Mouse (Mus musculus): Measurements from ENCODE around the gene Anxa7. TPM values are rescaled to one million over a fixed set of nuclear protein-coding genes. Genes with fewer than 3 reads are reported as not detected.

Gene Anxa7
- 10 to 100 TPM; 61.5 to 66.1 TPM for total RNA-seq (2021)

DNA sequence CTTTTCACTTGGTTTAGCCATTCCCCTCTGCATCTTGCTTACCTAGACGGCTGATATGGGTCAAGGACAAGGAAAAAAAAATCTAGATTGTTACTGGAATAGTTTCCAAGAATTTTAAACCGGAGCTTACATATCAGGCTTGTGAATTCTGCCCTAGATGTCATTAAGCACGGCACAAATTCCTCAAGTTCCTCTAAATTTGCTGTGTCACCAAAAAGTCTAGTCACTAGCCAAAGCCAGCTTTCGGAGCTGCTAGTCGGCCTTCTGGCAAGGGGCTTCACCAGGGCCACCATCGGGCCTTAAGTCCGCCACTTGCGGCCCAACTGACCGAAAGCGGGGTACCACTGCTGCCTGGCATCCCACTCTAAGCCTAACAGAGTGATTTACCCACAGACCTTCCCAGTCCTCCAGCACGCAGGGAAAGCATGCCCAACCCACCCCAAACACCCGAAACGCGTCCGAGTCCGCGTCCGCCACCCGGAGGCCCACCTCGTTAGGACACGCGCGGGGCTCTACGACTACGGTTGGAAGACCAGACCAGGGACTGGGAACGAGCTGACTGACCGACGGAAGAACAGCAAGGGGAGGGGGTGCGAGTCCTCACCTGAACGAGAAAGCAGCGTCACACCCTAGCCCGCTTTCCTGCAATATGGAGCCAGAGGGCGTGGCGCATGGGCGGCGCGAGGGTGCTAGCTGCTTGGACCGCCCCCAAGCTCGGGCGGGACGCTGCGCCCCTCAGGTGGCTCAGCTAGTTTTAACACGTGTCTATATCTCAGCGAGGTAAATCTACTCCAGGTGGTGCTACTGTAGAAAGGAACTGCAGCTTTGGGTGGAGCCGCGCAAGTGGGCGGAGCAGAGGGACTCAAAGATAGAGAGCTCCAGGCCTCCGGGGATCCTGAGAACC is at the start of gene Anxa7:
Gene Anxa7, minus strand, starts transcription at position 843 of the 904 bp plus-strand sequence.
- intact Hi-C loops (cut with DNase I): loop anchor here (5.0 kb wide), 1 partner anchor 183 kb away; no protein-coding TSS in a partner anchor
- DNase-seq: peak; percentile 81 to 82

DNA sequence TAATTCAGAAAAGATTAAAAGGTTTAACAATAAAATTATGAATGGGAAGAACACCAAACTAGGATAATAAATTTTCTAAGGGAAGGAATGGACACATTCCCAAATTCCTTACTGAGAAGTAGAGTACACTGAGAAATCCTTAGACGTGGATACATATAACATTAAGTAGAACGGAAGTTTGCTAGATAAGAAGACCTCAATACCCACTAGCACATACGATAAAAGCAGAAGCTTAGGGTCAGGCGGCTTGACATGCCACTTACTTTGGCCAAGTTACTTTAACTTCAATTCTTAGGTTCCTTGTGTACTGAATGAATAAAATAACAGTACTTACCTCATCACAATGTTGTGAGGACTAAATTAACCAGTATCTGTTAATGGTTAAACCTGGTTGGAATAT is 49.7 kb upstream of the Anxa7 start:
- no peak for DNase-seq
- intact Hi-C loops (cut with DNase I): no loop called here

DNA sequence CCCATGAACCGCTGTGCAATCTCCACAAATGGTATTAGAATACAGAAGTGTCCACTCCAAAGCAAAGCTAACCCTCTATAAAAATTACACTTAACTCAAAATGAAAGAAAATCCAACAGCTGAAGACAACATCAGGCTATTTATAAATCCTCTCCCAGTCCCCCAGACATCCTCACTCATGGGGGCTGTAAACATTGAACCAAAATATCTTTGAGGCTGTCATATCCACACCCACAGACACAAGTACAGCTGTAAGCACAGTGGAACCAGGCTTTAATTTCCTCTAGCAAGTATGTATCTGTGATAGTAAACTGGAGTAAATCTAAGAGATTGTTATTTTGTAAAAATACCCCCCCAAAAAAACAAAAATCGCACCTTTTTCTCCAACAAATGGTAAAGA is 40.2 kb upstream of the Anxa7 start:
- DNase-seq: no peak
- intact Hi-C loops (cut with DNase I): no loop called here

DNA sequence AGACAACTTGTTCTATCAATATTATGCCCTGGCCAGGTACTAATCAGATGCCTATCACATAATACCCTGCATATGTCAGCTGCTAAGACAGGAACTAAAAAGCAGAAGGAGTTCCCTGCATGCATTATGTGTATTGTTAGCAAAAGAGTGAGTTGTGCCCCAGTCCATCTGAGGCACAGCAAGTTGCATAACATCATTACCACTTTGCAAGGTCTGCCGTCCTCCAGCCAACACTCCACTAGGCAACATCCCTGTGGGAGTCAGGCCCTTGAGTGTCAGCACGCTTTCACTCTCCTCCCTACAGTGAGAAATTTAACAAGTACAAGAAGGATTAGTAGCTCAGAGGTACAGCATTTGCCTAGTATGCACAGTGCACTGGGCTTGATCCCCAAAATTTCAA is 28.5 kb upstream of the Anxa7 start:
- DNase-seq: no peak
- intact Hi-C loops (cut with DNase I): no loop called here

DNA sequence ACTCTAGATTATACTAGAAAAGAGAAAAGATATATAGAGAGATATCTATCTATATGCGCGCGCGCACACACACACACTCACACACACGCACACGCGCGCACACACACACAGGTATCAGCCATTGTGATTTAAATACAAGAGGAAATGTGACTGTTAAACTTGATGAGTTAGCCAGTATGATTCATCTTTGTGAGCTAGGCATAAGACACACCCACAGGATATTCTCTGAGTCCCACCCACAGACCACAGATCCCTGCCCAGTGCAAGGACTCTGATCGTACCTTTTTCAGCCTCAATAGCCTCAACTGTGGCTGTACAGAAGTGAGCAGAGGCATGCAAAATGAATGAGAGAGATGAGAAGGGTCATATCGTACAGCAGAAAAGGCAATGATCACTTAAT is 23.0 kb upstream of the Anxa7 start:
- no peak for DNase-seq
- intact Hi-C loops (cut with DNase I): no loop called here

DNA sequence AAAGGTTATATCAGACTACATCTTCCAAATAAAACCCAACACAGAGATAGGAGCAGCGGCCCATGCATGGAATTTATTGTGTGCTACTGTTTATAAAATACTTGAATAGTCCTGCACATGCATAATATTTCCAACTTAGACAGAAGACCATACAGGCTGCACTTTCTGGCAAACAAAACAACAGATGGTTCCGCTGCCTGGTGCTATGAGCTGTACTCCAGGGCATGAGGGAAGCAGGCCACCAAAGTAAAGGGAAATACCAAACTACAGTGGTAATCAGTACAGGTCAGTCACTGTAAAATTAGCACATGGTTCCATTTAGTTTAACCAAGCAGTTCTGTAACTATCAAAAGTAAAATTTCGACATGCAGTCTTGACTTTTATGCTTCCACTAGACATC is 20.0 kb upstream of the Anxa7 start:
- intact Hi-C loops (cut with DNase I): no loop called here
- DNase-seq: no peak

DNA sequence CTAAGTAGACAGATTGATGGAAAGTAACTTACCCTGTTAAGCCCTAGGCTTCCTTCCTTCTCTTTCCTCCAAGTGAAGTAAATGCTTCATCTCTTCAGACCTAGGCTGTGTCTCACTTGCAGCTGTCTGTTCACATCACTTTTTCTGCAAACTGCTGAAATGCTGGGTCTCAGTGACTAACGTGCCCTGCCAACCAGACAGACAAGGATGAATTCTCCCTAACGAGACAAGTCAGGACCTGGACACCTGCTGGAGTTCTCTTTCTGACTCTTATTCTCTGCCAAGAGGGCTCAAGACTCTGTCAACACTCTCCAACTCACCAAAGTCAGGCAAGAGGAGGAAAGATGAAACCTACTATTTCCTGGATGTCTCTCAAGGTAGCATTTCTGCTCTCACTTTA is 16.7 kb upstream of the Anxa7 start, which contains the start of gene Mss51:
Gene Mss51, minus strand, starts transcription at position 299 of the 400 bp plus-strand sequence.
- intact Hi-C loops (cut with DNase I): no loop called here
- DNase-seq: no peak

DNA sequence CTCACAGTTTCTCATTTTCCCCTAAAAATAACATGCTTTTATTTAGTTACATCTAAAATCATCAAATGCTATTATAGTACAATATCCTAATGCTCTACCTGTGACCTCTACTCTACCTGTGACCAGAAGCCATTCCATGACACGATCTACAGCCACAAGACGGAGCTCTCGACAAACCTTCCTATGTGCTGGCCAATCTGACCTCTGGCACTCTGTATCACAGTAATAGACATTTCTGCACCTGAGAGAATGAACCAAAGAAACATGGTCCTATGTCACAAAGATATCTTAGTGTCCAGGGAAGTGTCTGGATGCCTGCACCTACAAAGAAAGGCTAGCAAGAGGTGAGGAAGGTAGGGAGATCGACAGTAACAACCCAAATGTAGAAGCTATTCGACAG is 6.1 kb upstream of the Anxa7 start:
- DNase-seq: no peak
- intact Hi-C loops (cut with DNase I): no loop called here

DNA sequence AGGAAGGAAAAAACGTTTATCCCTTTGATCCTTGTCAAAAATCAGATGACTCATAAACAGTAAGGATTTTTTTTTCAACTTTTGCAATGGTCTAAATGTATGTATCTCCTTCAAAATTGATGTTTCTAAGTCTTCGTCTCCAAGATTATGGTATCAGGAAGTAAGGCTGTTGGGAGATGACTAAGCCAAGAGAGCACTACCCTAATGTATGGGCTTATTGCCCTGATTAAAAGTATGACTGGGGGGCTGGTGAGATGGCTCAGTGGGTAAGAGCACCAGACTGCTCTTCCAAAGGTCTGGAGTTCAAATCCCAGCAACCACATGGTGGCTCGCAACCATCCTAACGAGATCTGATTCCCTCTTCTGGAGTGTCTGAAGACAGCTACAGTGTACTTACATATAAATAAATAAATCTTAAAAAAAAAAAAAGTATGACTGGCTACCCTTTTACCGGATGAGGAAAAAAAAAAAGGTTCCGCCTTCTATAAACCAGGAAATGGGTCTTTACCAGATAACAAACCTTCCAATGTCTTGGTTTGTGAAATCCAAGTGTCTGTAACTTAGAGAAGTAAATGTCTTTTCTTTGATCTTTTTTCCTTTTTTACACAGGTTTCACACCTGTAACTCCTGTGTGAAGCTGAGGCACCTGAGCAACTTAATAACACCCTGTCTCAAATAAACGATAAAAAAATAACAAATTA is 2.3 kb upstream of the Anxa7 start:
- DNase-seq: no peak
- intact Hi-C loops (cut with DNase I): no loop called here

DNA sequence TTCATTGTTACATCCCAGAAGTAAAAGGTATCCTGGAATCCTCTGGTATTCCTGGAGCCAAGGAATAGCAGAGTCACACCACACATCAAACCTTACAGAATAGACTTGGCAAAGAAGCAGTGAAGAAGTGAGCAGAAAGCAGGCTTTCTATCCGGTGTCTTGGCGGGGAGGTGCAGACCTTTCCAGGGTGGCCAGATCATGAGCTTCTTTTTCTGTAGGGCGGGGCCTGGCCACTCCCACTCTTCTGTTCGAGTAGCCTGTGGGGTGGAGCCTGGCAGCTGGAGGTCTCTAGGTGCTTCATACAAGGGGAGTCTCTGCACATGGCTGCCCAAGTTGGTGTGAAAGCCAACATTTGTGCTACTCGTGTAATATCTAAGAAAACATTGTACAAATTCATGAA is 1.3 kb upstream of the Anxa7 start:
- no peak for DNase-seq
- intact Hi-C loops (cut with DNase I): no loop called here

DNA sequence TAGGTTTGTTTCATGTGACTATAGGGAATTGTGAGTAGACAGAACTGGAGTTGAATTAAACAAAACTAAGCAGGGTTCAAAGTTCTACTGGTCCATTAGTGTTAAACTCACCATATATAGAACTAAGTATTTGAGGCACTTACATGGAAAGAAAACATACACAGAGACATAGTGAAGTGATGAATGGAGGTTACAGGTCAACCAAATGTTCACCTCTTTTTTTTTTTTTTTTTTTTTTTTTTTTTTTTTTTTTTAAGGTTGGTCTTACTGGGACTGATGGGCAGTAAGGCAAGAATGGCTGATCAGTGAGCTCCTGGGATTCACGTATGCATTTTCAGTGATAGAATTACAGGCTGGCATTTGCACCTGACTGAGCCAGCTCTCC is 254 bp upstream of the Anxa7 start:
- intact Hi-C loops (cut with DNase I): no loop called here
- no peak for DNase-seq

DNA sequence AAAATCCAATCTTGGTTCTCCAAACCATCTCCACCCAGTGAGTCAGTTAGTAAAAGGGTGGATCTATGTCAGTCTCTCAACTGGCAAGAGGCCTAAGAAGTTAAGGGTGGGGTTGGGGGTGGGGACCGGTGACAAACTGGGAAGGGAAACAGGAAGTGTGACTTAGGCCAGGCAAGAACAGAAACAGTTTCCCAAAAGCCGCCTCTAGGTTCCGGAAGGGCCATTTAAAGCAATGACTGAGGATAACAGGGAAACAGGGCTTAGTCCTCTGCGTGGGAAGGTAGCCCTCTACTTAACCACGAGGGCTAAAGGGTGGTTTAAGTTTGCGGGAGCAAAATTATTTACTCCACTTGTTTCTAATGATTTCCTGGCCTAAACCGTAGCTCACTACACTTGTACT is 1.1 kb downstream of the Anxa7 start:
- peak; percentile 72 to 74 for DNase-seq
- intact Hi-C loops (cut with DNase I): loop anchor here (5.0 kb wide), 1 partner anchor 184 kb away; no protein-coding TSS in a partner anchor

DNA sequence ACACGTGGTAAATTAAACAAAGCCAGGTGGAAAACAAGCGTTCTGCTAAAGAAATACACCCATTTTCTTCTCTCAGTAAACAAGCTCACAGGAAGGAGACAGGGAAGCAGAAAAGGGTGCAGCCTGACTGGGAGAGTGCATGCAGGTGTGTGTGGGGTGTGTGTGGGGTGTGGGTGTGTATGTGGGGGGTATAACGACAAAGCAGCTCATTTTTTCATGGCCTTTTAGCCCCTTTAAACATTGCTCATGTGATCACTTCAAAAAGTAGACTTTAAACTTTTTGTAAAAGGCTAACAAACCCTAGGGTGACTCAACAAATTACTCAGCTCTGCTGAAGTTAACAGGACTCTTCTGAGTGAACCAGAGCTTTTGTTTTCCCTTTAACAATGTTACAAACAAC is 1.5 kb downstream of the Anxa7 start:
- intact Hi-C loops (cut with DNase I): loop anchor here (5.0 kb wide), 1 partner anchor 184 kb away; no protein-coding TSS in a partner anchor
- DNase-seq: no peak

DNA sequence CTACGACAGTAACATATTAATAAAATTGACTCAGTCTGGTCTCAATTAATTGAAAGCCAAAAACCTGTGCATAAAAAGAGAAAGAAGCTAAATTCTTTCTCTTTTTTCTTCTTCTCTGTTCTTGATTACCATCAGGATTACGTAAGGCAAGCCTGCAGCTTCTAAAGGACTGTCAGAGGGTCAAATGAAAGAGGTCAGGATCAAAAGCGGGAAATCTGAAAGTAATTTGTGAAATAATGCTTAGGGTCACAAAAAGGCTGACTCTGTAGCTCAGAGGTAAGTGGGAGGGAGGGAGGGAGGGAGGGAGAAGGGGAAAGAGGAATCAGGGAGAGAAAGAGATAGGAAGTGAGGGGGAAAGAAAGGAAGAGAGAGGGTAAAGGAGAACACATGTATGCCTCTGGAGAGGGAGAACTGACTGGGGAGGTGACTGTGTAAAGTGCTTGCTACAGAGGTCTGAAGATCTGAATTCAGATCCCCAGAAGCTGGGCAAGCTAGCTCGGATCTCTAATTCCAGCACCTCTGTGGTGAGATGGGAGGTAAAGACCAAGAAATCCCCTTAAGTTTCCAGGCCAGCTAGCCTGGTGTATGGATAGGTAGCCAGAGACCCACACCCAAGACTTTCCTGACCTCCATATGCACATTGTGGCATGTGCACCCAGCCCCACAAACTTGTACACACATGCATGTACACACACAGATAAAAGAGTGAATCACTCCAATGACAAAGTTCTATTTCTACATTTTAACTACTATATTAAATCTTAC is 2.5 kb downstream of the Anxa7 start:
- no peak for DNase-seq
- intact Hi-C loops (cut with DNase I): loop anchor here (5.0 kb wide), 1 partner anchor 185 kb away; no protein-coding TSS in a partner anchor

DNA sequence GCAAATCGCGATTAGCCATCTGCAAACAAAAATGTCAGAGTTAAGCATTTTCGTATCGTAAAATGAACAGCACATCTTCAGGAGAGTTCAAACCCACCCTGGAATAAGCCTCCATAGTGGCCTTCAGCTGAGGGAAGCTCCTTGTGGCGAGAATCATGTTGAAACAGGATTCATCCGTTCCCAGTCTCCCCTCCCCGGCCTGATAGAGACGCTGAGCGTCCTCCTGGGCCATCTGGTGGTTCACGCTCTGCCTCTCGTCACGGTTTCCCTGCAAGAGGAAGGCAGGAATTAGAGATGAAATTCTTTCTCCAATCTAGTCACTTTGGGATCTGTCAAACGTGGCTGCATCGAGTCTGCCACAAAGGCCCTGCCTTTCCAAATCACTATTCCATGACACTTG is 19.7 kb downstream of the Anxa7 start:
- DNase-seq: no peak
- intact Hi-C loops (cut with DNase I): no loop called here

DNA sequence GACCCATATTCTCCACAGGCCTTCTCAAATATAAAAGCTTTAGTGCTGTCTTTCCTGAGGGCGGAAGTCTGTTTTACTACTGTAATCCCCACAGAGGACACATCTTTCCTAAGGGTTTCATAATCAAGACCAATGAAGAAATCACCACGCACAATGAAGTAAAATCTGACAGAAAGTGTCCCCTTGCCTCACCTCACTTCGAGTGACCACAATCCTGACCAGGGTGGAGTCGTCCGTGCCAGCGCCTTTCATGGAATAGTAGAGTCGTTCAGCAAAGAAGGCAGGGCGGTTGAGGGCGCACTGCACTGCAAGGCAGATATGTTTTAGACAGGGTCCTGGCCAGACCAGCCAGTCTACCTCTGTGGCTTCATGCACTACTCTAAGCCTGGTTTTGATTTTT is 21.6 kb downstream of the Anxa7 start:
- no peak for DNase-seq

DNA sequence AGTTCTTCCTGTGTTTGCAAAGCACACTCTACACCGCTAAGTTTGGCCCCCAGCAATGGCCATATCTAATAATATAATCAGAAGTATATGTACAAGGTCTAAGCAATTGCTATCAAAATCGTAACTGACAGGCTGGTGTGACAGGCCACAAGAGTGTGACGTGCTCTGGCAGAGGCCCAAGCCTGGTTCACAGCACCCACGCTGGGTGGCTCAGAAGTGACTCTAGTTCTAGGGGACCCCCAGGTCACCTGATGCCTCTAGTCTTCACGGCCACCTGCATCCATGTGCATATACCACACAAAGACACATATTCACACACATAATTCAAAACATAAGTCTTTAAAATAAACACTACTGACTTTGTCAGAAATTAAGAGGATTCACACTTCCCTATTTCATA is 27.0 kb downstream of the Anxa7 start:
- intact Hi-C loops (cut with DNase I): loop anchor here (5.0 kb wide), 1 partner anchor 51 kb away; no protein-coding TSS in a partner anchor
- DNase-seq: no peak

More for the DNA sequence above, 21.6 kb downstream of the Anxa7 start:
- intact Hi-C loops (cut with DNase I): no loop called here

DNA sequence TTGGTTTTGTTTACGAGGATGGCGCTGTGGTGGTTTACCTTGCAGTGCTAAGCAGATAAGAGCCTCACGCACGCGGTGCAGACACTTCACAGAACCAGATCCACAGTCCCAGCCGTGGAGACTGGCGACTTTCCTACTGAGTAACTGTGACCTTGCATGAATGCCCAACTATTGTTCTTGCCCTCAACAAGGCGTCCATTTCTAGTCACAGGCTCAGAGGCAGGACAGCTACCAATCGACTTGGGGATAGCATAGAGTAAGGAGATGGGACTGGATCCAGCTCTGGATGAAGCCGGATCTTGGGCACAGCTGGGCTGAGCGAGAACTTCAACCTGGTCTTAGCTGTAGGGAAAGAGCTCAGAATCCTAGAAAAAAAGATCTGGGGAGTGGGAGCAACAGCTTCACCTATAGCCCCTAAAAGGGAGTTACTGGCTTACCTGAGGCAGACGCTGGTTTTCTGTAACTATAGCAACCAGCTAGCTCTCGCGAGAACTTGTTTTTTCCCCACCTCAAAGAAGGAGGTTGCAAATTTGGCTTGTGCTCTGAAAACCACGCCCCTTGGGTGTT is 28.1 kb downstream of the Anxa7 start, which contains the start of gene Cfap70:
Gene Cfap70, minus strand, starts transcription at position 462 of the 567 bp plus-strand sequence.
- peak; percentile 62 to 74 for DNase-seq
- intact Hi-C loops (cut with DNase I): loop anchor here (5.0 kb wide), 1 partner anchor 50 kb away; no protein-coding TSS in a partner anchor

DNA sequence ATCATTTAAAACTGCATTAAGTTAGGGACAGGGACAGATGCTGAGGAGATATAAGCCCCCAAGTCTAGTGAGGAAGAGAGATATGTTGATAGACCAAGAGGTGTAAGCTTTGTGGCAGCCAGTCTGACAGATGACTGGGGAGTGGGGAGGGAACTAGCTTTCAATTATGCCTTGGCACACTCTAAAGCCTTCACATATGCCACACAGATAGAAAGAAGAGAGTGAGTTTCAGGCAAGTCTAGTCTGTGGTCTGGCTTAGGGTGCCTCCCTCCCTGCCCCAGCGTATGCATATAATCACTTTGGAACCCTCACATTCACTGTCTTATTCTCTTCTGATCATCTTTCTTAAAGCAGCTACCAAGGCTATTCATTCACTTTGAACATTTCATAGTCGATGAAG is 28.6 kb downstream of the Anxa7 start:
- no peak for DNase-seq
- intact Hi-C loops (cut with DNase I): loop anchor here (5.0 kb wide), 1 partner anchor 49 kb away; no protein-coding TSS in a partner anchor

DNA sequence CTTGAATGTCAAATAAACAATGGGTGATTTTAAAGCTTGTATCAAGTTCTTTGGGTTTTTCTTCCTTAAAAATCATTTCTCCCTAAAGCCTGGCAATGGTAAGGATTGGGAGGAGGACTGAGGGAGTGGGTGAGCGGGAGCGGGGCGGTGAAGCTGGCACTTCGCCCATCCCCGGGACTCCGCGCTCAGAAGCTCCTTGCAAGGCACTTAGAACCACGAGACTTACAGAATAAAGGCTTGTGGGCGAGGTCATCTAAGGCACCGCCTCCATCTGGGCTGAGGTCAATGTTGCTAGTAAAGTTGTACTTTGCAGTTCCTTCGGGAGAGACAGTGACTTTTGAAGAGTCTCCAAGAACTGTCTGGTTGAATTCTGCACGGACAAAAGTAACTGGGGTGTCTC is 32.7 kb downstream of the Anxa7 start:
- DNase-seq: no peak
- intact Hi-C loops (cut with DNase I): no loop called here

Data from heart, postnatal 10 days (tissue).